Mouse (Mus musculus): ENCODE measurements around the gene BC049715. TPM values are rescaled to one million over a fixed set of nuclear protein-coding genes. Genes with fewer than 3 reads are reported as not detected.

BC049715 gene
- polyA plus RNA-seq, 1 experiment, result 1.0 TPM

DNA sequence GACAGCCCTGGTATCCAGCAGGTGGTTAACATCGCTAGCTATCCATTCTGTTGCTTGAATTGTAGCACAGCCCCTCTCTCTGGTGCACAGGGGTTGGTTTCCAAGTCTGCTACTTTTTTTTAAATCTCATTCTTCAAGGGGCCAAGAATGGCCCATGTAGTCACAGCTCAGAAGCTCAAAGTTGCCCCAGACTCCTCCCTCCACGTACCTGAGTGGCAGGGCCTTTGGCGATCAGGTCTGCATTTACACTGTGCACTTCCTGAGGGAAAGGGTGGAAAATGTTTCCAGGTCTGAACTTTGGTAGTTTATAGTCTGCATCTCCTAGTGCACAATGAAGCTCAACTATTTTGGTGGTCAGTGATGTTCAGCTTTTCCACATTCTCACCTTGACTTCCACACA, 19.8 kb downstream of the BC049715 start:
- no peaks in the 10 kb centered on the region for H3K4me1 ChIP-seq (ENCODE audit: control insufficient read depth, insufficient read depth, low read length)
- no peak overlapping the region for H3K27ac ChIP-seq (ENCODE audit: insufficient read depth, low read length)
- TF ChIP-seq POLR2A (IDR thresholded peaks at IDR 0.05; ENCODE audit: extremely low read depth, insufficient read depth, low read length), result no peak
- TF ChIP-seq CTCF (IDR thresholded peaks at IDR 0.05; ENCODE audit: extremely low read depth, insufficient read depth, low read length), result no peak
- no peak overlapping the region for H3K4me3 ChIP-seq (ENCODE audit: insufficient read depth, low read length)

DNA sequence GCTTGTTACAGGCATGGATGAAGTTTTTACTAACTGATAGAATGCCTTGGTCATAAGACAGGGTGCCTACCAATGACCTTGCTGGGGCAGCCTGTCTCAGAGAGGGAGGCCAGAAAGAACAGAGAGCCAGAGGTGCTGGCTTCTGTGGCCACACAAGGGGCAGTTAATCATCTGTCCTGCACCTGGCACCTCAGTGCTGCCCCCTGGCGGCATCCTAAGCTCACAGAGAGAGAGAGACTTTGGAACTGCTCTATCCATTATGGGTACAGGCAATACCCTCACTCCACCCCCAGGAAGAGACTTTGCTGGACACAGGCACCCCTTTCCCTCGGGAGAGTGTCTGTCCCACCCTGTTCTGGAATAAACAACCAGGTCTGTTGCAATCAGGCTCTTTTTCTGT, 20.4 kb downstream of the BC049715 start:
- Histone ChIP-seq H3K27ac (ENCODE audit: insufficient read depth, low read length) (no peak overlapping the region), H3K4me1 (ENCODE audit: control insufficient read depth, insufficient read depth, low read length) (no peaks in the 10 kb centered on the region), H3K4me3 (ENCODE audit: insufficient read depth, low read length) (no peak overlapping the region)
- TF ChIP-seq POLR2A (IDR thresholded peaks at IDR 0.05; ENCODE audit: extremely low read depth, insufficient read depth, low read length) (no peak), CTCF (IDR thresholded peaks at IDR 0.05; ENCODE audit: extremely low read depth, insufficient read depth, low read length) (peak; percentile 44)

DNA sequence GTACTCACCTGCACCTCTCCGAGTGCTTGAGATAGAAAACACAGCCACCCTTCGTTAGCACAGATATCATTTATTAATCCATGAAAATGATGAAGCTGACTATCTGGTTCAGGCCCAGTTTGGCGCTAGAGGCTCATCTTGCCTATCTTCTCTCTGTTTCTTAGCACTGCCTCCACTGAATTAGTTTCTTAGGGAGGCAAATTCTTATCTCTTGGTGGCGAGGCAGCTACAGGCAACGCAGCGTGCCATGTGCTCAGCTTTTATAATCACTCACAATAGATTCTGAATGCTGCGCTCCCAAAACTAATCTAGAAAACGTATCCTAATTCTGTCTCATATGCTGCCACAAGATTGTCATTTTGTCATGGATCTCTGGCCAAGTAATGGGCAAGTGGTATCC, 21.0 kb downstream of the BC049715 start:
- no peak overlapping the region for H3K27ac ChIP-seq (ENCODE audit: insufficient read depth, low read length)
- no peak overlapping the region for H3K4me3 ChIP-seq (ENCODE audit: insufficient read depth, low read length)
- no peak for TF ChIP-seq POLR2A (IDR thresholded peaks at IDR 0.05; ENCODE audit: extremely low read depth, insufficient read depth, low read length)
- TF ChIP-seq CTCF (IDR thresholded peaks at IDR 0.05; ENCODE audit: extremely low read depth, insufficient read depth, low read length), result no peak
- H3K4me1 ChIP-seq (ENCODE audit: control insufficient read depth, insufficient read depth, low read length), result no peaks in the 10 kb centered on the region

DNA sequence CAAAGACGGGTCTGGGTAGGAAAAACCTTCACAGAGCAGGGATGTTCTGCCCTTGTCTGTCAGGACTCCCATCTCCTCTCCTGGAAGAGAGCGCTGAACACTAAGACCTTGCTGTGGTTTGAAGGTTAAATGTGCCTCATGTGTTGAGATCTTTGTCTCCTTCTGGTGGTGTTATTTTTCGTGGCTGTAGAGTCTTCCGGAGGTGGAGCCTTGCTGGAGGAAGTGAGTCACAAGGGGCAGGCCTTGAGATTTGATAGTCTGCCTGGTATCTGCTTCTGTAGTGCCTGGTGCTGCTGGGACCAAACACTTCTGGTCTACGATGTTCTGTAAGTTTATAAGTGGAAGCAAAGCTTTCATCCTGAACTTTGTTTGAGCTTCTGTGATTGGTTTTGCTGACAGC, 21.5 kb downstream of the BC049715 start:
- Histone ChIP-seq H3K4me1 (ENCODE audit: control insufficient read depth, insufficient read depth, low read length) (no peaks in the 10 kb centered on the region), H3K27ac (ENCODE audit: insufficient read depth, low read length) (no peak overlapping the region), H3K4me3 (ENCODE audit: insufficient read depth, low read length) (no peak overlapping the region)
- TF ChIP-seq POLR2A (IDR thresholded peaks at IDR 0.05; ENCODE audit: extremely low read depth, insufficient read depth, low read length) (no peak), CTCF (IDR thresholded peaks at IDR 0.05; ENCODE audit: extremely low read depth, insufficient read depth, low read length) (no peak)

DNA sequence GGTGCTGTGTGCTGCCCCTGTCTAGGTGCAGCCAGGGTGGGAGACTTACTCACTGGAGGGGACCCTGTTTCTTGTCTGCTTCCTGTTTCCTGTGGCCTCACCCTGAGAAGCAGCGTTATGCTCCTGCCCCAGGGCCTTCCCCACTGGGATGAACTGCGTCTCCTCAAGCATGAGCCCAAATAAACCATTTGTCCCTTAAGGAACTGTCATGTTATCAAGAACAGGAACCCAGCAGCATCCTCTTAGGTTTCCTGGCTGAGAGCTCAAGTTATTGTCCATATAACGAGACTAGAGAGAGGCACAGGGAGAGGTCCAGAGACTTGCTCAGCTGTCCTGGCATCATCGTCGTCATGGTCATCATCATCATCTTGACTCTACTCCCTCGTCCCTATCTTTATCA, 22.8 kb downstream of the BC049715 start:
- TF ChIP-seq POLR2A (IDR thresholded peaks at IDR 0.05; ENCODE audit: extremely low read depth, insufficient read depth, low read length), result no peak
- no peak for TF ChIP-seq CTCF (IDR thresholded peaks at IDR 0.05; ENCODE audit: extremely low read depth, insufficient read depth, low read length)
- H3K4me1 ChIP-seq (ENCODE audit: control insufficient read depth, insufficient read depth, low read length), result no peaks in the 10 kb centered on the region
- H3K4me3 ChIP-seq (ENCODE audit: insufficient read depth, low read length), result no peak overlapping the region
- H3K27ac ChIP-seq (ENCODE audit: insufficient read depth, low read length), result no peak overlapping the region

DNA sequence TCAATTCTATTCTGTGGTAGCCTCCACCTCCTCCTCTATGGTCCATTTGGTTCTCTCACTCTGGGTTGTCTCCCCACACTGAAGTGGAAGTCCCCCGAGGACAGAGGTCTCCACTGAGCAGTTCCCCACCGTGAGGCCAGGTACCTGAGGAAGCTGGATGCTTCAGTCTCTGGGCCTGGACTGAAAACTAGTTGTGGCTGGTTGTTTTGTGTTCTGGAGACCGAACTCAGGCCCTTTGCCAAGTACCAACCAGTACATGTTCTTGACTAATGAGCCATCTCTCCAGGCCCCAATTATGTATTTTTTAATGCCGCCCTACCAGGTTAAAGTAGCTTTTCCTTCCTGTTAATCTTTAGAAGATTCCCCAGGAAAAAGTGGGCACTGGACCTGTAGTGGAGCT, 24.9 kb downstream of the BC049715 start:
- H3K27ac ChIP-seq (ENCODE audit: insufficient read depth, low read length), result no peak overlapping the region
- no peak for TF ChIP-seq CTCF (IDR thresholded peaks at IDR 0.05; ENCODE audit: extremely low read depth, insufficient read depth, low read length)
- TF ChIP-seq POLR2A (IDR thresholded peaks at IDR 0.05; ENCODE audit: extremely low read depth, insufficient read depth, low read length), result no peak

DNA sequence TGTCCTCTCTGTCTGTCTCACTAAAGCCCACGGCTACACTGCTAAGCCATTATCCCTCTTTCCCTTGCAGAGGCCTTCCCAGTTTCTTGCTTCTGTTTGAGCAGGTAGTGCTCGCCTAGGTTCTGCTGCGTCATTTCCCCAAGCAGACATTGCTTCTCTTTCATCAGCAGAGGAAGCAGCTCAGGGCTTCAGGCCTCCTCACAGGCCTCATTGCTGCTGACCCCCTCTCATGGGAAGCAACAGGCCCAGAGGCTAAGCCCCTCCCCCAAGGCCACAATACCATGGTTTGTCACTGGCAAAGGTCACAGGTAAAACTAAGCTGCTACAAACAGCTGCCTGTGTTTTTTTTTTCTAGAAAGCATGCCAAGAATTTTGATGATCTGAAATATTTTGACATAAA, 25.3 kb downstream of the BC049715 start:
- Histone ChIP-seq H3K4me3 (ENCODE audit: insufficient read depth, low read length) (no peak overlapping the region), H3K27ac (ENCODE audit: insufficient read depth, low read length) (no peak overlapping the region), H3K4me1 (ENCODE audit: control insufficient read depth, insufficient read depth, low read length) (no peaks in the 10 kb centered on the region)
- TF ChIP-seq CTCF (IDR thresholded peaks at IDR 0.05; ENCODE audit: extremely low read depth, insufficient read depth, low read length) (no peak), POLR2A (IDR thresholded peaks at IDR 0.05; ENCODE audit: extremely low read depth, insufficient read depth, low read length) (no peak)

More for the DNA sequence above, 24.9 kb downstream of the BC049715 start:
- Histone ChIP-seq H3K4me1 (ENCODE audit: control insufficient read depth, insufficient read depth, low read length) (no peaks in the 10 kb centered on the region), H3K4me3 (ENCODE audit: insufficient read depth, low read length) (no peak overlapping the region)

DNA sequence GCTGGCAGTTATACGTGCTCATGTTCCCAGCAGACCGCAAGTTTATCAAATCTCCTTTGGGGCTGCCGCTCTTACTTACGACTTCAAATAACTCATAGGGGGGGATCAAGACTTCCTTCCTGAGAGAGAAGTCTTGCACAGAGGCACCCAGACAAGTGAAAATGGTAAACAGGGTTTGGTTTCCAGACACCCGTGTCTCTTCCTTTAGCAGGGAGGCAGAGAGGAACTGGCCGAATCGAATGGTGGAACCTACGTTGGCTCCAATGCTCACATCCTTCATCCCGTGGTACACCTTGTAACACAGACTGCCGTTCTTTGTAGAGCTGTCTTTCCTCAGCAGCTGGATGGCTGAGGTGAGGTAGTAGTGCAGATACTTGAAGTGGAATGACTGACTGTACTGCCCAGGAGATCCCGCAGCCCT, 26.9 kb downstream of the BC049715 start:
- no peak overlapping the region for H3K4me3 ChIP-seq (ENCODE audit: insufficient read depth, low read length)
- H3K27ac ChIP-seq (ENCODE audit: insufficient read depth, low read length), result no peak overlapping the region
- no peaks in the 10 kb centered on the region for H3K4me1 ChIP-seq (ENCODE audit: control insufficient read depth, insufficient read depth, low read length)
- no peak for TF ChIP-seq POLR2A (IDR thresholded peaks at IDR 0.05; ENCODE audit: extremely low read depth, insufficient read depth, low read length)
- TF ChIP-seq CTCF (IDR thresholded peaks at IDR 0.05; ENCODE audit: extremely low read depth, insufficient read depth, low read length), result no peak

DNA sequence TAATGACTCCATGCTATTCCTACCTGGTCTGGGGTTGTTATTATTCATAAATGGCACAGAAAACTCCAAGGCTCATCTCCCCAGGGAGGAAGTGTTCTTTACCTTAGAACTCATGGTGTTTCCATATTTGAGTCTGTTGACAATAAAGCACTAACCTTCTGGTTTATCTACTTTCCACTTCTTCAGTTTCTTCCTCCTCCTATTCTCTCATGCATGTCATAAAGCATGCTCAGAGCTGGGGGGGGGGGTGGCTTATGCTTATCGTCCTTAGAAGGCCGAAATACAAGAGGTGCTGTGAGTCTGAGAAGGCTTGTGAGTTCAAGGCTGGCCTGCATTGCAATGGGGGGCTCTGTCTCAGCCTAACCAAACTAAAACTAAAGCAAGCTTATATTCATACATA, 27.8 kb downstream of the BC049715 start:
- TF ChIP-seq CTCF (IDR thresholded peaks at IDR 0.05; ENCODE audit: extremely low read depth, insufficient read depth, low read length), result no peak
- no peak for TF ChIP-seq POLR2A (IDR thresholded peaks at IDR 0.05; ENCODE audit: extremely low read depth, insufficient read depth, low read length)
- H3K4me3 ChIP-seq (ENCODE audit: insufficient read depth, low read length), result no peak overlapping the region
- H3K27ac ChIP-seq (ENCODE audit: insufficient read depth, low read length), result no peak overlapping the region
- H3K4me1 ChIP-seq (ENCODE audit: control insufficient read depth, insufficient read depth, low read length), result no peaks in the 10 kb centered on the region

DNA sequence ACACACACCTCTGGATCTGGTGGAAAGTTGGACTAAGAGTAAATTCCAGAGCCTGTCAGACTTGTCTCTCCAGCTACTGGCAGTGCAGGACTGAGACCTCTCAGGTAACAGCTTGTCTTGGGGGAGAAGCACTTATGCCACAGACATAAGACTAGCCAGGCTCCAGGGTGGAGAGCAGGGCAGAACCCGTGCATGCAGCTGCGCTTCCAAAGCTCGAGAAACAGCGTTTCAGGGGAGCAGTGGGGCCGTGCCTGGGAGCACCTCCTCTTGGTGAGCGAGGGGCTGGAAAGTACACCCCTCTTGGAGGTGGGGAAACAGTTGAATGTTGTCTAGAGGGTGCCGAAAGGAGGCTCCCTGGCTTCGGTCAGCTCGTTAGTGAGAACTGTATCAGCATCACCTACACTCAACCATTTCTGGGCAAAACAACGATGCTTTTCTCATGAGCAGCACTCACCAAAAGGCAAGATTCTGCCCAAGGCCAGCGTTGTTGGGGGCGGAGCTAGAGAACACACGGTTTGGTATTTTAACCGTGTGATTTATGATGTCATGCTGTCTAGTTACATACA, 28.7 kb downstream of the BC049715 start:
- no peak overlapping the region for H3K27ac ChIP-seq (ENCODE audit: insufficient read depth, low read length)
- H3K4me3 ChIP-seq (ENCODE audit: insufficient read depth, low read length), result no peak overlapping the region
- TF ChIP-seq CTCF (IDR thresholded peaks at IDR 0.05; ENCODE audit: extremely low read depth, insufficient read depth, low read length), result no peak
- TF ChIP-seq POLR2A (IDR thresholded peaks at IDR 0.05; ENCODE audit: extremely low read depth, insufficient read depth, low read length), result no peak
- peaks cover under 1% of the 10 kb centered on the region; the same call in 1 of the 2 replicates for H3K4me1 ChIP-seq (ENCODE audit: control insufficient read depth, insufficient read depth, low read length)

All from cortical plate, adult 2 months (tissue).